Mouse (Mus musculus) forebrain, postnatal 0 days (tissue): ENCODE measurements around the gene Snca. TPM values are rescaled to one million over a fixed set of nuclear protein-coding genes. Genes with fewer than 3 reads are reported as not detected.
"Not testable (repeated sequence)": the region's sequence is repeated elsewhere in the genome, so short reads cannot be mapped to it uniquely, and the experiment has no call there.

Experiments
- ATAC-seq: fragments of 200-750 bp; cut with Nextera tagmentation; 2 replicates; pipeline ENCODE4 v1.8.0; 2017; ENCODE audit warnings: mild to moderate bottlenecking, moderate library complexity
- DNase-seq: peaks from one replicate; pipeline ENCODE4 v3.0.0-alpha.2; 2015
- H3K27ac ChIP-seq: fragments of 300-500 bp; sonication (generic); 2 replicates; pipeline ENCODE4 v1.5.1; 2014; ENCODE audit warnings: low read depth, mild to moderate bottlenecking, antibody characterized with exemption, low read length, moderate library complexity, mixed read lengths
- H3K27me3 ChIP-seq: fragments of 300-500 bp; sonication (generic); 2 replicates; pipeline ENCODE4 v1.6.1; 2014; ENCODE audit warnings: mild to moderate bottlenecking, low read length, mixed read lengths; ENCODE audit not compliant: insufficient read depth
- H3K36me3 ChIP-seq: fragments of 300-500 bp; sonication (generic); 2 replicates; pipeline ENCODE4 v1.6.1; 2014; ENCODE audit warnings: mild to moderate bottlenecking, moderate library complexity; ENCODE audit not compliant: insufficient read depth
- H3K4me1 ChIP-seq: fragments of 300-500 bp; sonication (generic); 2 replicates; pipeline ENCODE4 v1.6.1; 2014; ENCODE audit warnings: antibody characterized with exemption; ENCODE audit not compliant: insufficient read depth
- H3K4me2 ChIP-seq: fragments of 300-500 bp; sonication (generic); 2 replicates; pipeline ENCODE4 v1.6.1; 2014; ENCODE audit warnings: low read depth, mild to moderate bottlenecking, moderate library complexity
- H3K4me3 ChIP-seq: fragments of 300-500 bp; sonication (generic); 2 replicates; pipeline ENCODE4 v1.5.1; 2014; ENCODE audit warnings: low read depth, low read length, mixed read lengths
- H3K9ac ChIP-seq: fragments of 300-500 bp; sonication (generic); 2 replicates; pipeline ENCODE4 v1.6.1; 2014; ENCODE audit warnings: mild to moderate bottlenecking
- H3K9me3 ChIP-seq: fragments of 300-500 bp; sonication (generic); 2 replicates; pipeline ENCODE4 v1.6.1; 2016; ENCODE audit warnings: low read length
- CTCF ChIP-seq: sonication (generic); IDR thresholded peaks from 2 replicates; pipeline ENCODE4 v1.5.1; 2016; ENCODE audit warnings: antibody characterized with exemption, control low read depth, low read depth
- WGBS: fragments of 180-500 bp; shearing (Covaris S2); extraction: QIAGEN DNeasy Blood & Tissue Kit; methylation state at CpG from one replicate; pipeline ENCODE4 v1.1.7; 2014; 5-methylcytosine and 5-hydroxymethylcytosine counted together
- polyA plus RNA-seq: library from polyadenylated mRNA; unstranded; fragments of >200 nt; fragmentation: Nextera tagmentation; extraction: Ambion mirVana; gene quantifications from 2 replicates; pipeline ENCODE4 v1.2.1, GENCODE M21; 2015
- total RNA-seq: library from RNA; depleted of rRNA; stranded (reverse); fragments of >200 nt; gene quantifications from 2 replicates; pipeline ENCODE4 v1.2.3, GENCODE M21; 2014; rRNA removed

The Snca gene
- total and polyA plus RNA-seq, 2 experiments from 2014 or later: 244 to 490 TPM

GRCm38 (mm10) chr6:60724110-60724829, 105.4 kb downstream of the Snca start:
- Histone ChIP-seq H3K4me2 (no peak overlapping the region), H3K4me3 (no peak overlapping the region), H3K4me1 (no peaks in the 10 kb centered on the region), H3K9ac (no peak overlapping the region), H3K9me3 (no peaks in the 10 kb centered on the region), H3K36me3 (no peaks in the 10 kb centered on the region), H3K27ac (no peak overlapping the region), H3K27me3 (no peaks in the 10 kb centered on the region)
- WGBS: 57% methylated on average over 2 of the region's 2 CpGs
- ATAC-seq: no peak
- no peak for DNase-seq
- no peak for TF ChIP-seq CTCF

DNA sequence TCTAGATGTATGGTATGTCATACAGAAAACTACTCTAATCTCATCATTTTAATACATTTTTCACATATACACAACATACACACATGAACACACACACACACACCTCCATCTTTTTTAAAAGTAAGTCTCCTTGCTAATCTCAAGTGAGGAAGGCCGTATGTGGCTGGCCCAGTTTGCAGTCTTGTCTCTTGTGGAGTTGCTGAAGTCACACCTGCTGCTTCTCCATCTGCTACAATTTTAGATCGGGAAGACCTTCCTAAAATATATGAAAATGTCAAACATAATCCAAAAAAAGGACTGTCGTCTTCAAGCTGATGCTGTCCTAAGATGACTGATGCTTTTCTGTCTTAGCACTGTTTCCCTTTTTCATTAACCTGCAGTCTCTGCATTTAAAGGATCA, 112.1 kb downstream of the Snca start:
- no peak overlapping the region for H3K4me3 ChIP-seq
- H3K4me2 ChIP-seq: no peak overlapping the region
- H3K9me3 ChIP-seq: no peaks in the 10 kb centered on the region
- DNase-seq (peak; percentile 30), ATAC-seq (peak; percentile 50)
- WGBS: 69% methylated on average over 3 of the region's 3 CpGs
- H3K9ac ChIP-seq: no peak overlapping the region
- no peak for TF ChIP-seq CTCF
- no peaks in the 10 kb centered on the region for H3K27me3 ChIP-seq
- no peaks in the 10 kb centered on the region for H3K36me3 ChIP-seq
- no peak overlapping the region for H3K27ac ChIP-seq
- H3K4me1 ChIP-seq: no peaks in the 10 kb centered on the region

DNA sequence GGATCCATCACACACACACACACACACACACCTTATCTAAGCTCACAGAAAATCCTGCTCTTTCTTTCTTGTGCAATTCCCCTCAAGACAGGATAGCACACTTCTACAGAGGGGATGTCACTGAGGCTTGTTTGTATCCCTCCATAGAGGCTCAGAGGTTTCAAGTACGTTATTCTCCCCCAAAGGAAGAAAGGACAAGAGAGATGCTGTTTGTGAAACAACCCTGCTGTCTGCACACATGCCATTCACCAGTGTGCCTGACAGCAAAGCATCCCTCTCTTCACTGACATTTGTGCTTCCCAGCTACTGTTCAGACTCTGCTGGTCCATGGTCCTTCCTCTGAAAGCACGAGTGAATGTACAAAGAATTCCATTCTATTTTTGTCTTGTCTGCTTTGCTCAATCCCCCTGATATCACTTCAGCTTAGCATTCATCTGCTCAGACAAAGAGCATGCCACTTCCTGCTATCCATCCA, 119.6 kb downstream of the Snca start:
- ATAC-seq (peak; percentile 75), DNase-seq (peak; percentile 26)
- no peak overlapping the region for H3K4me2 ChIP-seq
- TF ChIP-seq CTCF: no peak
- no peak overlapping the region for H3K27ac ChIP-seq
- H3K4me1 ChIP-seq: no peaks in the 10 kb centered on the region
- H3K27me3 ChIP-seq: no peaks in the 10 kb centered on the region
- WGBS: 12% methylated on average over 2 of the region's 2 CpGs
- no peaks in the 10 kb centered on the region for H3K9me3 ChIP-seq
- H3K36me3 ChIP-seq: no peaks in the 10 kb centered on the region
- no peak overlapping the region for H3K4me3 ChIP-seq
- H3K9ac ChIP-seq: no peak overlapping the region

- Histone ChIP-seq H3K4me1 (no peaks in the 10 kb centered on the region), H3K27ac (no peak overlapping the region), H3K4me2 (no peak overlapping the region), H3K9me3 (no peaks in the 10 kb centered on the region), H3K9ac (no peak overlapping the region), H3K27me3 (no peaks in the 10 kb centered on the region), H3K36me3 (no peaks in the 10 kb centered on the region), H3K4me3 (no peak overlapping the region)
- ATAC-seq (no peak), DNase-seq (no peak)
- WGBS: 85% methylated on average over 2 of the region's 2 CpGs
- no peak for TF ChIP-seq CTCF
Measured at GRCm38 (mm10) chr6:60698072-60698471, 131.6 kb downstream of the Snca start.

DNA sequence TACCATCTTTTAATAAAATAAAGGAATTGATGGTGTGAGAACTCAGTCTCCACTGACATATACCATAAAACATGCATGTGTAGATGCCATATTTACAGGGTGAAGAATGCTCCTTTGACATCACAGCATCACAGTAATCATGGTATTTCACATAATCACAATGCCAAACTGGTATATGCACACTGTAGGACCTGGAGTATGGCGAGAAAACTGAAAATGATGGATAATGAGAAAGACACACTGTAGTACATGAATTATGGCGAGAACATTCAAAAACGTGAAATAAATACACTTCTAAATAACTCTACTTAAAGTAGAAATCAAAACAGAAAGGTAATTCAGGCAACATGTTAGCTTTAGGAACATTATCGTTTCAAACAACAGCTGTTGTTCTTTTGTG, 142.6 kb downstream of the Snca start:
- not testable (repeated sequence) for H3K4me3 ChIP-seq, H3K27ac ChIP-seq, H3K27me3 ChIP-seq, H3K9ac ChIP-seq, H3K4me1 ChIP-seq, DNase-seq, H3K36me3 ChIP-seq, H3K9me3 ChIP-seq, ATAC-seq, H3K4me2 ChIP-seq
- 87% methylated on average over 4 of the region's 4 CpGs for WGBS

- H3K9me3 ChIP-seq: no peaks in the 10 kb centered on the region
- no peaks in the 10 kb centered on the region for H3K36me3 ChIP-seq
- H3K4me3 ChIP-seq: no peak overlapping the region
- WGBS: 42% methylated on average over 4 of the region's 4 CpGs
- no peak overlapping the region for H3K9ac ChIP-seq
- no peaks in the 10 kb centered on the region for H3K4me1 ChIP-seq
- DNase-seq (peak; percentile 70), ATAC-seq (no peak)
- TF ChIP-seq CTCF: peak; percentile 70
- H3K27me3 ChIP-seq: no peaks in the 10 kb centered on the region
- no peak overlapping the region for H3K4me2 ChIP-seq
- H3K27ac ChIP-seq: no peak overlapping the region
Measured at GRCm38 (mm10) chr6:60682233-60682632, 147.4 kb downstream of the Snca start.

Other genes starting within 250 kb of the Snca start
- gene Mmrn1, start 95.1 kb upstream of the Snca start, total RNA-seq: 2.1 and 2.2 TPM in 2 replicates
- gene Mmrn1, start 95.1 kb upstream of the Snca start, polyA plus RNA-seq: 1.0 and 1.6 TPM in 2 replicates